Mouse (Mus musculus) CH12.LX (cell line): Measurements from ENCODE around the gene Slc38a7. TPM values are rescaled to one million over a fixed set of nuclear protein-coding genes. Genes with fewer than 3 reads are reported as not detected.

Source experiments
- DNase-seq: peaks from one replicate; pipeline ENCODE4 v3.0.0-alpha.2; 2013; ENCODE audit errors: extremely low read depth
- H3K27ac ChIP-seq: 2 replicates; pipeline ENCODE4 v1.5.1; 2012; ENCODE audit warnings: low read depth, mild to moderate bottlenecking, control low read depth, moderate library complexity; ENCODE audit not compliant: insufficient read depth
- H3K27me3 ChIP-seq: replicated peaks from 2 replicates; pipeline ENCODE3; 2012; ENCODE audit warnings: inconsistent platforms
- H3K36me3 ChIP-seq, 2 experiments: replicated peaks in 1 of 2; 2 replicates each; pipeline versions ENCODE3 to v1.6.1; 2012; ENCODE audit warnings: inconsistent platforms in 1 of 2, low read length in 1 of 2, mild to moderate bottlenecking in 1 of 2, mixed read lengths in 1 of 2, moderate library complexity in 1 of 2; ENCODE audit not compliant: control insufficient read depth in 1 of 2, insufficient read depth in 1 of 2
- H3K4me1 ChIP-seq, 2 experiments: 2 replicates each; pipeline ENCODE4 v1.6.1; 2012; ENCODE audit warnings: inconsistent platforms in 1 of 2, moderate library complexity in 1 of 2; ENCODE audit not compliant: insufficient read depth in 2 of 2, control insufficient read depth in 1 of 2
- H3K4me2 ChIP-seq: 2 replicates; pipeline ENCODE4 v1.6.1; 2012; ENCODE audit warnings: low read depth, mild to moderate bottlenecking, control low read depth; ENCODE audit not compliant: poor library complexity, insufficient read depth, severe bottlenecking
- H3K4me3 ChIP-seq, 3 experiments: fragments of 150-350 bp in 1 of 3; sonication (generic) in 1 of 3; replicated peaks in 1 of 3; 2 replicates each; pipeline versions ENCODE3 to v1.5.1; 2011 to 2012; ENCODE audit warnings: low read depth in 2 of 3, low read length in 2 of 3, mild to moderate bottlenecking in 2 of 3, moderate library complexity in 2 of 3, control low read depth in 1 of 3, improper control_type of control experiment in 1 of 3, inconsistent platforms in 1 of 3, mixed read lengths in 1 of 3; ENCODE audit not compliant: poor library complexity in 1 of 3
- H3K79me2 ChIP-seq: replicated peaks from 2 replicates; pipeline ENCODE4 v1.6.1; 2012; ENCODE audit warnings: mild to moderate bottlenecking, moderate library complexity; ENCODE audit not compliant: control insufficient read depth, poor library complexity, insufficient read depth, severe bottlenecking; ENCODE audit errors: extremely low read depth
- H3K9ac ChIP-seq: 2 replicates; pipeline ENCODE4 v1.6.1; 2012; ENCODE audit warnings: low read depth, mild to moderate bottlenecking, control low read depth, moderate library complexity; ENCODE audit not compliant: insufficient read depth
- H3K9me3 ChIP-seq: replicated peaks from 2 replicates; pipeline ENCODE3; 2012; ENCODE audit warnings: low read length, inconsistent platforms, mixed read lengths
- BHLHE40 ChIP-seq: IDR thresholded peaks from 2 replicates; pipeline ENCODE4 v1.6.1; 2011; ENCODE audit warnings: mild to moderate bottlenecking, low read depth, low read length, improper control_type of control experiment
- CHD1 ChIP-seq: IDR thresholded peaks from 2 replicates; pipeline ENCODE4 v1.6.1; 2012; ENCODE audit warnings: low read depth, low read length, improper control_type of control experiment, inconsistent platforms
- CHD2 ChIP-seq: IDR thresholded peaks from 2 replicates; pipeline ENCODE4 v1.6.1; 2011; ENCODE audit warnings: low read length, improper control_type of control experiment
- CTCF ChIP-seq, 2 experiments: IDR thresholded peaks in 1 of 2; conservative IDR thresholded peaks in 1 of 2; 2 replicates each; pipeline ENCODE4 v1.5.1; 2011 to 2012; ENCODE audit warnings: low read depth in 2 of 2, low read length in 2 of 2, improper control_type of control experiment in 1 of 2, inconsistent platforms in 1 of 2, mild to moderate bottlenecking in 1 of 2, moderate library complexity in 1 of 2
- E2F4 ChIP-seq: IDR thresholded peaks from 2 replicates; pipeline ENCODE4 v1.6.1; 2011; ENCODE audit warnings: low read depth, low read length, improper control_type of control experiment; ENCODE audit not compliant: insufficient replicate concordance
- ELF1 ChIP-seq: IDR thresholded peaks from 2 replicates; pipeline ENCODE4 v1.6.1; 2014; ENCODE audit warnings: low read depth, mild to moderate bottlenecking, inconsistent platforms, low read length, improper control_type of control experiment
- EP300 ChIP-seq: IDR thresholded peaks from 2 replicates; pipeline ENCODE4 v1.6.1; 2011; ENCODE audit warnings: low read length, improper control_type of control experiment
- ETS1 ChIP-seq: conservative IDR thresholded peaks from 2 replicates; pipeline ENCODE4 v1.6.1; 2012; ENCODE audit warnings: low read depth, mild to moderate bottlenecking, inconsistent platforms, low read length, improper control_type of control experiment, moderate library complexity
- HCFC1 ChIP-seq: IDR thresholded peaks from 2 replicates; pipeline ENCODE4 v1.6.1; 2012; ENCODE audit warnings: low read depth, mild to moderate bottlenecking, inconsistent platforms, low read length, improper control_type of control experiment
- IRF4 ChIP-seq: IDR thresholded peaks from 2 replicates; pipeline ENCODE4 v1.6.1; 2014; ENCODE audit warnings: low read depth, mild to moderate bottlenecking, inconsistent platforms, low read length, improper control_type of control experiment
- JUN ChIP-seq: IDR thresholded peaks from 2 replicates; pipeline ENCODE4 v1.6.1; 2011; ENCODE audit warnings: low read depth, mild to moderate bottlenecking, low read length, improper control_type of control experiment, moderate library complexity; ENCODE audit not compliant: insufficient read depth
- JUND ChIP-seq: conservative IDR thresholded peaks from 2 replicates; pipeline ENCODE4 v1.6.1; 2011; ENCODE audit warnings: low read depth, low read length, improper control_type of control experiment
- KAT2A ChIP-seq: IDR thresholded peaks from 2 replicates; pipeline ENCODE4 v1.6.1; 2012; ENCODE audit warnings: low read length, improper control_type of control experiment, inconsistent platforms; ENCODE audit not compliant: insufficient replicate concordance
- MAFK ChIP-seq: IDR thresholded peaks from 2 replicates; pipeline ENCODE4 v1.6.1; 2011; ENCODE audit warnings: low read length, improper control_type of control experiment; ENCODE audit not compliant: insufficient replicate concordance
- MAX ChIP-seq: IDR thresholded peaks from 2 replicates; pipeline ENCODE4 v1.6.1; 2011; ENCODE audit warnings: low read length, improper control_type of control experiment
- MAZ ChIP-seq: IDR thresholded peaks from 2 replicates; pipeline ENCODE4 v1.6.1; 2012; ENCODE audit warnings: low read depth, mild to moderate bottlenecking, inconsistent platforms, low read length, improper control_type of control experiment, moderate library complexity
- MEF2A ChIP-seq: IDR thresholded peaks from 2 replicates; pipeline ENCODE4 v1.6.1; 2014; ENCODE audit warnings: low read depth, mild to moderate bottlenecking, inconsistent platforms, low read length, improper control_type of control experiment, borderline replicate concordance
- MXI1 ChIP-seq: IDR thresholded peaks from 2 replicates; pipeline ENCODE4 v1.6.1; 2011; ENCODE audit warnings: mild to moderate bottlenecking, low read depth, low read length, improper control_type of control experiment
- MYC ChIP-seq: IDR thresholded peaks from 2 replicates; pipeline ENCODE4 v1.6.1; 2011; ENCODE audit warnings: low read depth, mild to moderate bottlenecking, improper control_type of control experiment, low read length
- NELFE ChIP-seq: IDR thresholded peaks from 2 replicates; pipeline ENCODE4 v1.6.1; 2011; ENCODE audit warnings: low read depth, low read length, improper control_type of control experiment
- NRF1 ChIP-seq: IDR thresholded peaks from 2 replicates; pipeline ENCODE4 v1.6.1; 2014; ENCODE audit warnings: low read depth, mild to moderate bottlenecking, inconsistent platforms, low read length, improper control_type of control experiment, moderate library complexity
- PAX5 ChIP-seq: IDR thresholded peaks from 2 replicates; pipeline ENCODE4 v1.6.1; 2012; ENCODE audit warnings: low read length, inconsistent platforms, mixed read lengths
- POLR2A ChIP-seq: IDR thresholded peaks from 2 replicates; pipeline ENCODE4 v1.6.1; 2011; ENCODE audit warnings: low read depth, mild to moderate bottlenecking, improper control_type of control experiment, low read length
- POLR2AphosphoS2 ChIP-seq: IDR thresholded peaks from 2 replicates; pipeline ENCODE4 v1.6.1; 2011; ENCODE audit warnings: low read depth, low read length, improper control_type of control experiment
- RAD21 ChIP-seq: IDR thresholded peaks from 2 replicates; pipeline ENCODE4 v1.6.1; 2011; ENCODE audit warnings: low read depth, mild to moderate bottlenecking, low read length, improper control_type of control experiment, moderate library complexity
- RCOR1 ChIP-seq: conservative IDR thresholded peaks from 2 replicates; pipeline ENCODE4 v1.6.1; 2012; ENCODE audit warnings: low read depth, mild to moderate bottlenecking, inconsistent platforms, low read length, improper control_type of control experiment
- SIN3A ChIP-seq: IDR thresholded peaks from 2 replicates; pipeline ENCODE4 v1.6.1; 2012; ENCODE audit warnings: low read length, improper control_type of control experiment, inconsistent platforms
- SMC3 ChIP-seq: IDR thresholded peaks from 2 replicates; pipeline ENCODE4 v1.6.1; 2011; ENCODE audit warnings: low read depth, low read length, improper control_type of control experiment
- TCF12 ChIP-seq: IDR thresholded peaks from 2 replicates; pipeline ENCODE4 v1.6.1; 2014; ENCODE audit warnings: low read depth, mild to moderate bottlenecking, inconsistent platforms, low read length, improper control_type of control experiment
- UBTF ChIP-seq: IDR thresholded peaks from 2 replicates; pipeline ENCODE4 v1.6.1; 2012; ENCODE audit warnings: low read depth, mild to moderate bottlenecking, inconsistent platforms, low read length, improper control_type of control experiment, moderate library complexity
- USF1 ChIP-seq: IDR thresholded peaks from 2 replicates; pipeline ENCODE4 v1.6.1; 2014; ENCODE audit warnings: low read depth, mild to moderate bottlenecking, inconsistent platforms, low read length, improper control_type of control experiment
- USF2 ChIP-seq: conservative IDR thresholded peaks from 2 replicates; pipeline ENCODE4 v1.6.1; 2011; ENCODE audit warnings: low read depth, low read length, improper control_type of control experiment
- ZC3H11A ChIP-seq: IDR thresholded peaks from 2 replicates; pipeline ENCODE4 v1.6.1; 2012; ENCODE audit warnings: low read depth, mild to moderate bottlenecking, inconsistent platforms, low read length, improper control_type of control experiment
- ZKSCAN1 ChIP-seq: IDR thresholded peaks from 2 replicates; pipeline ENCODE4 v1.6.1; 2012; ENCODE audit warnings: low read depth, inconsistent platforms, low read length, improper control_type of control experiment, borderline replicate concordance
- ZMIZ1 ChIP-seq: IDR thresholded peaks from 2 replicates; pipeline ENCODE4 v1.6.1; 2012; ENCODE audit warnings: low read depth, mild to moderate bottlenecking, inconsistent platforms, low read length, improper control_type of control experiment
- ZNF384 ChIP-seq: IDR thresholded peaks from 2 replicates; pipeline ENCODE4 v1.6.1; 2012; ENCODE audit warnings: low read depth, low read length, improper control_type of control experiment, inconsistent platforms
- dilution Hi-C: fragments of 300-500 bp; cut with MboI; formaldehyde crosslinking; loops from 2 replicates; pipeline ENCODE4 v1.14.3; 2020; ENCODE audit warnings: low sequenced_read_pairs; ENCODE audit not compliant: extremely low pct_unique_long_range_greater_than_20kb, extremely low pct_ligation_motif_present
- in situ Hi-C: fragments of 300-500 bp; cut with MboI; formaldehyde crosslinking; loops from 3 replicates; pipeline ENCODE4 v1.14.3; 2019; ENCODE audit warnings: low sequenced_read_pairs, low pct_ligation_motif_present, low pct_unique_long_range_greater_than_20kb, mixed read lengths
- polyA plus RNA-seq: library from polyadenylated mRNA; unstranded; fragments of >175 nt; gene quantifications from 2 replicates; pipeline ENCODE4 v1.2.1, GENCODE M21; 2012; ENCODE audit warnings: low read depth; ENCODE audit not compliant: insufficient read length
- total RNA-seq, 2 experiments: library from RNA; depleted of rRNA; stranded (reverse); fragments of 300-350 nt in 1 of 2; fragments of >200 nt in 1 of 2; gene quantifications; 2 replicates each; pipeline ENCODE4 v1.2.3; 2012 to 2014

The Slc38a7 gene
- total and polyA plus RNA-seq, 3 experiments = 13.9 to 33.2 (median 31.0) TPM

DNA sequence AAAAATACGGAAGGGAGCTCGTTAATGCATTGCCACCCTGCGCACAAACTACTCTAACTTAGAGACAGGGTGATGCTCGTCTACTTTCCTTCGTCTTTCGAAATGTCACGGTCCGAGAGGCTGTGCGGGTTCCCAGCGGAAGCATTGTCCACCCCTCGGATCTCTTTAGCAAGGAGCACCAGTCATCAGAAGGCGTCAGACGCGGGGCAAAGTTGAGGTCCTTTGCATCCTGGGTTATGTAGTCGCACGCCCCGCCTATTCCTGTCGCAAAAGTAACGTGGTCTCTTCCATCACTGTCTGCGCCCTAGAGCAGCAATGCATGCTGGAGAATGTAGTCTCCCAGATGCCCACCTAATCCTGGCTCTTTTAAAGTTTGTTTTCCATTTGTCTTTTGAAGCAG lies 45.5 kb downstream of the Slc38a7 start (continued):
- TF ChIP-seq CHD2 (peak; percentile 75), MXI1 (peak; percentile 85), USF2 (peak; percentile 70), CTCF (conservative IDR thresholded peaks at IDR 0.05 in 1 of 2, IDR thresholded peaks at IDR 0.05 in 1 of 2; ENCODE audit: low read depth in 2 of 2, low read length in 2 of 2) (no peak), POLR2AphosphoS2 (no peak; the same call in 1 of the 2 replicates)
- TF ChIP-seq, all 38 proteins: peak for 26

DNA sequence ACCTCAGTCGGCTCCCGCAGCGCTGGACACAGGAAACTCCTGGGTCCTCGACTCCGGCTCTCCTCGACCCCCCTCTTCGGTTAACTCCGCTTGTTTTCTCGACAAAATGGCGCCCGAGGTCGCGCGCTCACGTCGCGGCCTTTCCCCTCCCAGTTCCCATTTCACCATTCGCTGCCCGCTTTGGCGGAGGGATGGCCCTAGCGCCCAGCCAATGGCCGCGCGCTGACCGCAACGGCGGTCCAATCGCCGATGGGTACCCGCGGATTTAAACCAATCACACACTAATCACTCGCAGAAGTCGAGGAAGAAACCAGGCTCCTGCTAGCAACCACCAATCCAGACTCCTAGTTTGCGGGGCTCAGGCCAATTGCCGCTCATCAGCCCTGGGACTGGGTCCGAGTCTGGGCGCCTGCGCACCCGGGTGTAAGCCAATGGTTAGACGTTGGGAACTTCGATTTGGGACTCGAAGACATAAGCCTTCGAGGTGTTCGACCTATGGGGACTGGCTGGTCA lies 46.0 kb downstream of the Slc38a7 start, which contains the start of gene Cnot1:
TSS of gene Cnot1 (minus strand) at position 134 of the 513 bp plus-strand sequence.
- dilution Hi-C loops = no loop called here
- in situ Hi-C loops = no loop called here
- Histone ChIP-seq H3K9me3 (no peaks in the 10 kb centered on the region), H3K79me2 (peaks cover 47% of the 10 kb centered on the region), H3K4me3 (peak within 1 kb of the TSS; percentile 92 to 93 (median 93)), H3K4me1 (peaks cover 7 to 43% of the 10 kb centered on the region in 2 experiments), H3K27me3 (no peaks in the 10 kb centered on the region), H3K9ac (peak within 1 kb of the TSS; percentile 99), H3K27ac (peak within 1 kb of the TSS; percentile 81), H3K4me2 (peak within 1 kb of the TSS; percentile 90), H3K36me3 (peaks cover 7 to 25% of the 10 kb centered on the region in 2 experiments)
- peak; percentile 96 for DNase-seq
- TF ChIP-seq MAFK (no peak), TCF12 (peak; percentile 59), POLR2AphosphoS2 (no peak; the same call in 1 of the 2 replicates), ZC3H11A (no peak), USF1 (no peak), MXI1 (0 out of 2 replicates have a peak, but pooled peaks have one; percentile 15), ELF1 (no peak; the same call in 1 of the 2 replicates), E2F4 (peak; percentile 62; the same call in 1 of the 2 replicates), NELFE (peak; percentile 65), PAX5 (no peak), ZNF384 (no peak), SIN3A (no peak; the same call in 1 of the 2 replicates), MYC (no peak), CTCF (conservative IDR thresholded peaks at IDR 0.05 in 1 of 2, IDR thresholded peaks at IDR 0.05 in 1 of 2; ENCODE audit: low read depth in 2 of 2, low read length in 2 of 2) (no peak), RAD21 (no peak), MAZ (no peak; the same call in 1 of the 2 replicates), MEF2A (no peak), SMC3 (no peak), JUN (no peak), BHLHE40 (no peak), CHD2 (peak; percentile 97), CHD1 (no peak), HCFC1 (peak; percentile 59; the same call in 1 of the 2 replicates), IRF4 (no peak), POLR2A (peak; percentile 76), UBTF (no peak), ETS1 (no peak), ZMIZ1 (peak; percentile 45; the same call in 1 of the 2 replicates), RCOR1 (no peak), MAX (no peak; the same call in 1 of the 2 replicates), ZKSCAN1 (no peak), NRF1 (peak; percentile 89), JUND (no peak), KAT2A (no peak), EP300 (no peak), USF2 (no peak)
